10 mouse cellular contexts compared by ENCODE assay signal in the genomic region with DNA sequence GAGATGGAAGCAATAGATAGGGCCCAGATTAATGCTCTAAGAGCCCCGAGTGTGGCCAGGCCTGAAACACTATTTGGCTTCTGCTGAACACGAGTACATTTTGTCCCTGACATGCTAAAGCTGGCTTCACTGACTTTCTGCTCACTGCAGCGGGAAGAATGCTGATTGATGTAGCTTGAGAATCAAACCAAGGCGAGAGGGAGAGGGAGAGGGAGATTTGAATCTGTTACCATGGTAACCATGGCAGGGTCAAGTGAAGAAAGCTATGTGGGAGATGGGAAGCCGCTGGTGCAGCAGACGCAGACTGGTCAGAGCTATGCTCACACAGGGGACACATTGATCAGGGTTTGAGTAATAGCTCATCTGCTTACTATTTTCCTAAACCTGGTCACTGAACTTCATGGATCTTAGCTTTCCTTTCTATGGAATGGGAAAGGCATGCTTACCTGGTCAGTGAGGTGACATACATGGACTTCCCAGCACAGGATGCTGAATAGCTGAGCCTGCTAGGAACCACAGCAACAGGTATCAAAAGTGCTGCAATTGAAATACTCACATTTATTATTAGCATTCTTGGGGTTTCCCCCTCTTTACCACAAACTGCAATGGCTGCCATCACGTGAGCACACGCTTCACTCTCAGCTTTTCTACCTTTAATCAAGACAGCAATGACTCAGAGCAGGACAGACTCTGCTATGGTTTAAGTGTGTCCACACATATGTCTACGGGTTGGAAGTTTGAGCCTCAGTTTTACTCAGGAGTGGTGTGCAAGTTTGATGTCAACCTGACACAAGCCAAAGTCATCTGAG. TPM values are rescaled to one million over a fixed set of nuclear protein-coding genes. Genes with fewer than 3 reads are reported as not detected.
DNase-seq lines count a peak whose midpoint lies in the region; ATAC-seq lines count a peak whose summit lies in the region.
"Had no signal": no experiment of that assay in that cellular context is flagged by ENCODE, and none has a peak within 500 bp of the region (broad histone marks: within the 10 kb centered on the region; RNA-seq: fewer than 3 reads in every experiment).

No protein-coding gene starts in this region.

- no peaks in the 10 kb centered on the region for H3K36me3 ChIP-seq in kidney, embryonic 15.5 days
- H3K36me3 ChIP-seq in neural tube, embryonic 12.5 days: no peaks in the 10 kb centered on the region
- H3K36me3 ChIP-seq: limb, embryonic 15.5 days; stomach, embryonic 15.5 days had no signal

- no peak overlapping the region for H3K9ac ChIP-seq in kidney, embryonic 15.5 days
- H3K9ac ChIP-seq in neural tube, embryonic 12.5 days: no peak overlapping the region
- H3K9ac ChIP-seq: limb, embryonic 15.5 days; stomach, embryonic 15.5 days had no signal

- no peak overlapping the region for H3K4me3 ChIP-seq in kidney, embryonic 15.5 days (replicated peaks)
- H3K4me3 ChIP-seq in neural tube, embryonic 12.5 days: no peak overlapping the region
- H3K4me3 ChIP-seq: limb, embryonic 15.5 days; stomach, embryonic 15.5 days had no signal

- no peaks in the 10 kb centered on the region for H3K27me3 ChIP-seq in kidney, embryonic 15.5 days
- no peaks in the 10 kb centered on the region for H3K27me3 ChIP-seq in neural tube, embryonic 12.5 days (replicated peaks)
- H3K27me3 ChIP-seq: limb, embryonic 15.5 days; stomach, embryonic 15.5 days had no signal

- H3K27ac ChIP-seq in kidney, embryonic 15.5 days: peak overlapping the region; percentile 62
- H3K27ac ChIP-seq in neural tube, embryonic 12.5 days: no peak overlapping the region
- H3K27ac ChIP-seq: limb, embryonic 15.5 days; stomach, embryonic 15.5 days had no signal

- 36% methylated on average over 9 of the region's 9 CpGs for WGBS in kidney, embryonic 15.5 days
- 36% methylated on average over 9 of the region's 9 CpGs for WGBS in neural tube, embryonic 12.5 days

- H3K4me1 ChIP-seq in kidney, embryonic 15.5 days: peaks cover 18% of the 10 kb centered on the region
- H3K4me1 ChIP-seq in neural tube, embryonic 12.5 days: peaks cover 15% of the 10 kb centered on the region
- H3K4me1 ChIP-seq: limb, embryonic 15.5 days had no signal

- peak; percentile 74; the same call in 1 of the 2 replicates for ATAC-seq in kidney, embryonic 15.5 days (replicated peaks; ENCODE audit: low FRiP score)
- peak; percentile 85 for ATAC-seq in neural tube, embryonic 12.5 days (ENCODE audit: low FRiP score, low read depth)
- ATAC-seq in erythroid progenitor cell, adult 5-6 weeks (replicated peaks; ENCODE audit: low FRiP score, poor library complexity, severe bottlenecking): no peak

- DNase-seq in kidney, adult 9 months: peak; percentile 33
- no peak for DNase-seq in kidney, adult 11 months
- DNase-seq in embryo, embryonic 9.5 days (ENCODE audit: extremely low spot score): peak; percentile 68
- no peak for DNase-seq in ovary, postnatal 14 days (ENCODE audit: low spot score)
- no peak for DNase-seq in urinary bladder, postnatal 36 days (ENCODE audit: low spot score in 2 of 2)

- no peaks in the 10 kb centered on the region for H3K9me3 ChIP-seq in kidney, embryonic 15.5 days (replicated peaks)
- no peaks in the 10 kb centered on the region for H3K9me3 ChIP-seq in neural tube, embryonic 12.5 days
- H3K9me3 ChIP-seq: limb, embryonic 15.5 days; stomach, embryonic 15.5 days had no signal

- no peak overlapping the region for H3K4me2 ChIP-seq in kidney, embryonic 15.5 days
- peak overlapping the region; percentile 14; the same call in 1 of the 2 replicates for H3K4me2 ChIP-seq in neural tube, embryonic 12.5 days (replicated peaks)
- H3K4me2 ChIP-seq: limb, embryonic 15.5 days; stomach, embryonic 15.5 days had no signal

RNA-seq across cellular contexts. Expression of gene Atp1a1, which starts 56.9 kb away (rescaled TPM):
- polyA plus RNA-seq in kidney, embryonic 15.5 days (2015; fragmentation: Nextera tagmentation; extraction: Ambion mirVana): 220 and 247 TPM in 2 replicates
- 61.1 and 68.3 TPM in 2 replicates for polyA plus RNA-seq in neural tube, embryonic 12.5 days (2016; fragmentation: Nextera tagmentation; extraction: Ambion mirVana)
- total RNA-seq in erythroid progenitor cell, adult 5-6 weeks (2015; ENCODE audit: low replicate concordance): 54.1 and 59.9 TPM in 2 replicates
- 55.7 and 67.4 TPM in 2 replicates for total RNA-seq in erythroid progenitor cell, adult 5-6 weeks (2017; ENCODE audit: low replicate concordance)

Comparison
In these comparisons a context has a peak if more than half of its experiments do, and no peak if none do; other contexts are left out.
1. DNase-seq: peak in kidney, adult 9 months (single experiment) and embryo, embryonic 9.5 days (single experiment); none in kidney, adult 11 months (single experiment), ovary, postnatal 14 days (single experiment) and urinary bladder, postnatal 36 days (0 of 2).